Mouse (Mus musculus): ENCODE data around the gene Col25a1. TPM values are rescaled to one million over a fixed set of nuclear protein-coding genes. Genes with fewer than 3 reads are reported as not detected.

The Col25a1 gene
- polyA plus RNA-seq, 1 experiment = 0.01 TPM

GRCm38 (mm10) chr3:130366917-130367610 lies 235.8 kb downstream of the Col25a1 start:
- no peak overlapping the region for H3K4me3 ChIP-seq (ENCODE audit: extremely low read depth, insufficient read depth, insufficient read length)
- no peak for DNase-seq (ENCODE audit: low read depth in 1 of 2, low spot score in 2 of 2)
- no peaks in the 10 kb centered on the region for H3K27me3 ChIP-seq (ENCODE audit: control insufficient read depth, insufficient read depth, low read length)
- H3K36me3 ChIP-seq (ENCODE audit: control insufficient read depth, insufficient read depth, low read length) = no peaks in the 10 kb centered on the region
- WGBS = 62% methylated on average over 8 of the region's 8 CpGs
- no peak overlapping the region for H3K27ac ChIP-seq (ENCODE audit: insufficient read depth, low read length)
- TF ChIP-seq CTCF (IDR thresholded peaks at IDR 0.05; ENCODE audit: extremely low read depth, insufficient read depth, insufficient read length, insufficient replicate concordance) (no peak), POLR2A (IDR thresholded peaks at IDR 0.05; ENCODE audit: low read depth, low read length) (no peak)
- no peaks in the 10 kb centered on the region for H3K4me1 ChIP-seq (ENCODE audit: control insufficient read depth, insufficient read depth, insufficient read length)

GRCm38 (mm10) chr3:130368352-130368751 lies 237.1 kb downstream of the Col25a1 start:
- no peak for DNase-seq (ENCODE audit: low read depth in 1 of 2, low spot score in 2 of 2)
- WGBS = 84% methylated on average over 4 of the region's 4 CpGs
- Histone ChIP-seq H3K4me3 (ENCODE audit: extremely low read depth, insufficient read depth, insufficient read length) (no peak overlapping the region), H3K27me3 (ENCODE audit: control insufficient read depth, insufficient read depth, low read length) (no peaks in the 10 kb centered on the region), H3K36me3 (ENCODE audit: control insufficient read depth, insufficient read depth, low read length) (no peaks in the 10 kb centered on the region), H3K27ac (ENCODE audit: insufficient read depth, low read length) (no peak overlapping the region), H3K4me1 (ENCODE audit: control insufficient read depth, insufficient read depth, insufficient read length) (no peaks in the 10 kb centered on the region)
- TF ChIP-seq POLR2A (IDR thresholded peaks at IDR 0.05; ENCODE audit: low read depth, low read length) = no peak
- no peak for TF ChIP-seq CTCF (IDR thresholded peaks at IDR 0.05; ENCODE audit: extremely low read depth, insufficient read depth, insufficient read length, insufficient replicate concordance)

- Histone ChIP-seq H3K4me3 (ENCODE audit: extremely low read depth, insufficient read depth, insufficient read length) (no peak overlapping the region), H3K27ac (ENCODE audit: insufficient read depth, low read length) (no peak overlapping the region), H3K36me3 (ENCODE audit: control insufficient read depth, insufficient read depth, low read length) (no peaks in the 10 kb centered on the region), H3K27me3 (ENCODE audit: control insufficient read depth, insufficient read depth, low read length) (no peaks in the 10 kb centered on the region), H3K4me1 (ENCODE audit: control insufficient read depth, insufficient read depth, insufficient read length) (no peaks in the 10 kb centered on the region)
- WGBS = 89% methylated on average over 1 of the region's 1 CpGs
- TF ChIP-seq CTCF (IDR thresholded peaks at IDR 0.05; ENCODE audit: extremely low read depth, insufficient read depth, insufficient read length, insufficient replicate concordance) (no peak), POLR2A (IDR thresholded peaks at IDR 0.05; ENCODE audit: low read depth, low read length) (no peak)
- no peak for DNase-seq (ENCODE audit: low read depth in 1 of 2, low spot score in 2 of 2)
These were observed 237.8 kb downstream of the Col25a1 start for GRCm38 (mm10) chr3:130369113-130369512.

DNA sequence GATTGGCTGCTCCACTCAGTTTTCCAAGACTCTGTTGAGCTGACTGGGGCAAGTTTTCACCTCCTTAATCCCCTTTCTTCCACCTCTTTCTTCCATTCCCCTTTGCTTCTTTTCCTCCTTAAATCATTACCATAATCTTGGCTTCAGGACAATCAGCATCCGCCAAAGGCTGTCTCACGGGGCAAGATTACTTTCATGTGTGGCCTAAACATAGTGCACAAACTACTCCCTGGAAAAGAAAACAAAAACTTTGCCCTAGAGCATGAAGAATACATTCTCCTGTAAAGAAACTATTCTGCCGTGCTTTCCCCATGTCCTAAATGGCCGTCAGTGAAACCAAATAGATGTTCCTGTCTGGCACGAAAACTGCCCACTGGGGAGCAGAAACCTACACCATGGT lies 238.9 kb downstream of the Col25a1 start:
- Histone ChIP-seq H3K27ac (ENCODE audit: insufficient read depth, low read length) (no peak overlapping the region), H3K36me3 (ENCODE audit: control insufficient read depth, insufficient read depth, low read length) (no peaks in the 10 kb centered on the region), H3K4me1 (ENCODE audit: control insufficient read depth, insufficient read depth, insufficient read length) (no peaks in the 10 kb centered on the region), H3K4me3 (ENCODE audit: extremely low read depth, insufficient read depth, insufficient read length) (no peak overlapping the region), H3K27me3 (ENCODE audit: control insufficient read depth, insufficient read depth, low read length) (no peaks in the 10 kb centered on the region)
- WGBS = 90% methylated on average over 5 of the region's 5 CpGs
- TF ChIP-seq CTCF (IDR thresholded peaks at IDR 0.05; ENCODE audit: extremely low read depth, insufficient read depth, insufficient read length, insufficient replicate concordance) (no peak), POLR2A (IDR thresholded peaks at IDR 0.05; ENCODE audit: low read depth, low read length) (no peak)
- no peak for DNase-seq (ENCODE audit: low read depth in 1 of 2, low spot score in 2 of 2)

- no peak overlapping the region for H3K4me3 ChIP-seq (ENCODE audit: extremely low read depth, insufficient read depth, insufficient read length)
- H3K27me3 ChIP-seq (ENCODE audit: control insufficient read depth, insufficient read depth, low read length) = no peaks in the 10 kb centered on the region
- no peaks in the 10 kb centered on the region for H3K36me3 ChIP-seq (ENCODE audit: control insufficient read depth, insufficient read depth, low read length)
- H3K4me1 ChIP-seq (ENCODE audit: control insufficient read depth, insufficient read depth, insufficient read length) = no peaks in the 10 kb centered on the region
- WGBS = 74% methylated on average over 7 of the region's 7 CpGs
- no peak overlapping the region for H3K27ac ChIP-seq (ENCODE audit: insufficient read depth, low read length)
- DNase-seq (ENCODE audit: low read depth in 1 of 2, low spot score in 2 of 2) = no peak
- TF ChIP-seq CTCF (IDR thresholded peaks at IDR 0.05; ENCODE audit: extremely low read depth, insufficient read depth, insufficient read length, insufficient replicate concordance) (no peak), POLR2A (IDR thresholded peaks at IDR 0.05; ENCODE audit: low read depth, low read length) (no peak)
These were observed 241.8 kb downstream of the Col25a1 start for GRCm38 (mm10) chr3:130373145-130373544.

DNA sequence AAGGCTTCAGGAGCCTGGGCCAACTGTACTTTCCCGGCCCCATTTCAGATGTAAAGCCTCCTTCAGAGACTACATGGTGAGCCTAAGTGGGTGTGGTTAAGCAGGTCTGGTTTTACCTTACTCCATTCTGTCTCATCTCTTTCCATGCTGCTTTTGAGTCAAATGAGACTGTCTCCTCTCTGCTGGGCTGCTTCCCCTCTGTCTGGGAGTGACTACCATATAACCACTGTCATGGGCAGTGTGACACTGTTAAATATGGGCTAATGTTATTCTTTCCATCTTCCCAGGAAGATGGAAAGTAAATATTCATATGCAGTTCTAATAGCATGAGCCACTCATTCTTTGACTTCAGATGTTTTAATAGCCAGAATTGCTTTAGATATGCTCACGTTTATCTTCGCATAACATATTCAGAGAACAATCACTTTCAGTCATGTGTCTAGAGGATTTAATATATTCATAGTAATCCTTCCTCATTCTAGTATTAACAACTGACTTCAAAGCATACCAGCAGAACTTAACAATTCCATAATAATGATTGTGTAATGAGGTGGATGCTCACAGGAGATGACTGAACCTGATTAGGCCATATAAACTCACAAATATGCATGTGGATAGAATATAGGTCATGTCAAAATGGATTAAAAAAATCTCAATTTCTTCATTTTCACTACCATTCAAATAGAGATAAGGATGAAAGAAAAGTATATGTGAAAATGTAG lies 243.5 kb downstream of the Col25a1 start:
- no peaks in the 10 kb centered on the region for H3K4me1 ChIP-seq (ENCODE audit: control insufficient read depth, insufficient read depth, insufficient read length)
- DNase-seq (ENCODE audit: low read depth in 1 of 2, low spot score in 2 of 2) = no peak
- H3K36me3 ChIP-seq (ENCODE audit: control insufficient read depth, insufficient read depth, low read length) = no peaks in the 10 kb centered on the region
- TF ChIP-seq CTCF (IDR thresholded peaks at IDR 0.05; ENCODE audit: extremely low read depth, insufficient read depth, insufficient read length, insufficient replicate concordance) (no peak), POLR2A (IDR thresholded peaks at IDR 0.05; ENCODE audit: low read depth, low read length) (no peak)
- no peak overlapping the region for H3K4me3 ChIP-seq (ENCODE audit: extremely low read depth, insufficient read depth, insufficient read length)
- no peak overlapping the region for H3K27ac ChIP-seq (ENCODE audit: insufficient read depth, low read length)
- H3K27me3 ChIP-seq (ENCODE audit: control insufficient read depth, insufficient read depth, low read length) = no peaks in the 10 kb centered on the region
- WGBS = 94% methylated on average over 3 of the region's 3 CpGs

DNA sequence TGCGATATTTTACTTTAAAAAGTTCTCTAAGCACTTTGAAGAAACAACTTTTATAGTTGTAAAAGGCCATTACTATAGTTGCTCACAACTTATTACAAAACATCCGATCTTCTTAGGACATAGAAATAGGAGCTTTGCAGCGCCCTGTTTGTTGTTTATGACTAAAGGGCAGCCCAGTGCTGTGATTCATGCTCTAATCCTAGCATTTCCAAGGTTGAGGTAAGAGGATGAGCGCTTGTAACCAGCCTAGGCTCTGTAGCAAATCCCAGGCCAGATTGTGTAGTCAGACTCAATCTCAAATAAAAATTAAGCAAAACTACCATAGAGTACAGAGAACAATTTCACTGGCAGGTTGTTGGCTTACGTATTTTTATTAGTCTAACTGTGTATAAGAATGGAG lies 246.5 kb downstream of the Col25a1 start:
- Histone ChIP-seq H3K27ac (ENCODE audit: insufficient read depth, low read length) (no peak overlapping the region), H3K4me1 (ENCODE audit: control insufficient read depth, insufficient read depth, insufficient read length) (no peaks in the 10 kb centered on the region), H3K36me3 (ENCODE audit: control insufficient read depth, insufficient read depth, low read length) (no peaks in the 10 kb centered on the region), H3K27me3 (ENCODE audit: control insufficient read depth, insufficient read depth, low read length) (no peaks in the 10 kb centered on the region), H3K4me3 (ENCODE audit: extremely low read depth, insufficient read depth, insufficient read length) (no peak overlapping the region)
- TF ChIP-seq POLR2A (IDR thresholded peaks at IDR 0.05; ENCODE audit: low read depth, low read length) (no peak), CTCF (IDR thresholded peaks at IDR 0.05; ENCODE audit: extremely low read depth, insufficient read depth, insufficient read length, insufficient replicate concordance) (no peak)
- DNase-seq (ENCODE audit: low read depth in 1 of 2, low spot score in 2 of 2) = no peak
- WGBS = 89% methylated on average over 5 of the region's 5 CpGs

All from spleen, adult 2 months (tissue).